Mouse (Mus musculus) embryonic facial prominence, embryonic 15.5 days (tissue): ENCODE data around the gene Eml1. TPM values are rescaled to one million over a fixed set of nuclear protein-coding genes. Genes with fewer than 3 reads are reported as not detected.

Experiments used
- ATAC-seq: fragments of 200-750 bp; cut with Nextera tagmentation; 2 replicates; pipeline ENCODE4 v1.8.0; 2017; ENCODE audit warnings: low read depth, moderate TSS enrichment; ENCODE audit not compliant: insufficient number of reproducible peaks, low FRiP score, low TSS enrichment
- H3K27ac ChIP-seq: fragments of 300-500 bp; sonication (generic); replicated peaks from 2 replicates; pipeline ENCODE4 v1.5.1; 2015; ENCODE audit warnings: mild to moderate bottlenecking, inconsistent platforms
- H3K27me3 ChIP-seq: fragments of 300-500 bp; sonication (generic); 2 replicates; pipeline ENCODE4 v1.6.1; 2015; ENCODE audit warnings: inconsistent platforms
- H3K36me3 ChIP-seq: fragments of 300-500 bp; sonication (generic); 2 replicates; pipeline ENCODE4 v1.6.1; 2015; ENCODE audit warnings: mild to moderate bottlenecking, inconsistent platforms
- H3K4me1 ChIP-seq: fragments of 300-500 bp; sonication (generic); 2 replicates; pipeline ENCODE4 v1.6.1; 2015; ENCODE audit warnings: inconsistent platforms
- H3K4me2 ChIP-seq: fragments of 300-500 bp; sonication (generic); replicated peaks from 2 replicates; pipeline ENCODE4 v1.6.1; 2015; ENCODE audit warnings: mild to moderate bottlenecking, inconsistent platforms
- H3K4me3 ChIP-seq: fragments of 300-500 bp; sonication (generic); replicated peaks from 2 replicates; pipeline ENCODE4 v1.5.1; 2015; ENCODE audit warnings: mild to moderate bottlenecking, inconsistent platforms
- H3K9ac ChIP-seq: fragments of 300-500 bp; sonication (generic); 2 replicates; pipeline ENCODE4 v1.6.1; 2015; ENCODE audit warnings: inconsistent platforms
- H3K9me3 ChIP-seq: fragments of 300-500 bp; sonication (generic); replicated peaks from 2 replicates; pipeline ENCODE4 v1.6.1; 2016; ENCODE audit warnings: inconsistent platforms
- WGBS: fragments of 180-500 bp; shearing (Covaris S2); methylation state at CpG from one replicate; pipeline ENCODE4 v1.1.7; 2015; 5-methylcytosine and 5-hydroxymethylcytosine counted together
- polyA plus RNA-seq: library from polyadenylated mRNA; unstranded; fragments of >200 nt; fragmentation: Nextera tagmentation; extraction: Ambion mirVana; gene quantifications from 2 replicates; pipeline ENCODE4 v1.2.1, GENCODE M21; 2015

Gene Eml1
- polyA plus RNA-seq, 1 experiment from 2014 or later = 64.7 TPM

DNA sequence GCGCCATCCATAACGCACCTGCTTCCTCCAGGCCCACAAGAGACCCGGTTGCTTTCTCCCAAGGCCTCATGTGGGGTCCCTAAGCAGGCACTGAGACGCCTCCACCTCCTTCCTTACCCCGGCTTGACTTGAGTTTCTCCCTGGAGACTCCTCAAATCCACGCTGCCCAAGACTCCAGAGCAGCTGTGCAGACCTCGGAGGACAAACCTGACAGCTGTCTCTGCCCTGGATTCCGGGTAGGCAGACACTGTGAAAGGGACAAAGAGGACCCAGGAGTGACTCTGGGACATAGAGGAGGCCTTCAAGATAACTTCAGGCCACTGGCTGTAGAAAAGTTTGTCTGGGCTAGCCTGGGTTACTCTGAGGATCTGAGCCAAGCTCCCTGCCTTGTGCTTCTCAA lies 3.9 kb downstream of the Eml1 start:
- H3K9ac ChIP-seq = no peak overlapping the region
- no peak overlapping the region for H3K4me2 ChIP-seq
- peaks cover 22% of the 10 kb centered on the region for H3K4me1 ChIP-seq
- H3K36me3 ChIP-seq = no peaks in the 10 kb centered on the region
- H3K27me3 ChIP-seq = no peaks in the 10 kb centered on the region
- H3K9me3 ChIP-seq = no peaks in the 10 kb centered on the region
- no peak overlapping the region for H3K4me3 ChIP-seq
- H3K27ac ChIP-seq = no peak overlapping the region
- WGBS = 73% methylated on average over 8 of the region's 8 CpGs
- no peak for ATAC-seq

DNA sequence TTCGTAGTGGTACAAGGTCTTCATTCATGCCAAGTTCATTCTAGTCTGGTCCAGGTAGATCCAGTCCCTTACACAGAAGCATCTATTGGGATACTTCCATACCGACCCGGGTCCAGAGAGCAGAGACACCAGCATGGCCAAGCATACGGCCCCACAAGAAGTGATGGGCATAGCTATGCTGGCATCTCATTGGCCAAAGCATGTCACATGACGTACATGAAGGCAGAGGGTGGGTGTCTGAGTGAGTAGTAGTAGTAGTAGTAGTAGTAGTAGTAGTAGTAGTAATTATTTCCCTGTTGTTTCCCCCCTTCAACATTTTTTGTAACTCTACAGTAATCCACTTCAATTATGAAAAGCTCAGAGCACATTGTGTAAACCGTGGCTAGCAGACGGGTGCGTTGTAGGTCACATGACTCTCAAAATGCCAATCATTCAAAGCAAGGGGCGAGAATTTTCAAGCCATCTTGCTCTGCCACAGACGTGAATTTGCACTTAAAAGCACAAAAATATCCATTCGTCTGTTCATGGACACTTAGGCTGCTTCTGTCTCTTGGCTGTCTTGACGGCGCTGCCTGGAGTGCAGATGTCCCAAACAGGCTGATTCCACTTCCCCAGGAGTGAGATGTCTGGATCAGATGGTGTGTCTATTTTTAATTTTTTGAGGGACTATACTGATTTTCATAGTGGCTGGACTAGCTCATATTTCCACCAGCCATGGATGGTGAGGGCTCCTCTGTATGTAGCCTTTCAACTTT lies 7.8 kb downstream of the Eml1 start:
- H3K27ac ChIP-seq = no peak overlapping the region; the same call in 1 of the 2 replicates
- WGBS = 70% methylated on average over 13 of the region's 13 CpGs

GRCm38 (mm10) chr12:108386476-108387232 lies 15.9 kb downstream of the Eml1 start:
- WGBS = 35% methylated on average over 13 of the region's 13 CpGs
- no peaks in the 10 kb centered on the region for H3K36me3 ChIP-seq
- H3K4me2 ChIP-seq = no peak overlapping the region
- H3K27ac ChIP-seq = 0 out of 2 replicates have a peak overlapping the region, but pooled peaks have one; percentile 7
- no peak overlapping the region for H3K9ac ChIP-seq
- H3K9me3 ChIP-seq = no peaks in the 10 kb centered on the region
- H3K4me3 ChIP-seq = no peak overlapping the region
- peaks cover 18% of the 10 kb centered on the region for H3K4me1 ChIP-seq
- peak; percentile 75 for ATAC-seq
- H3K27me3 ChIP-seq = no peaks in the 10 kb centered on the region

More for the DNA sequence above, 7.8 kb downstream of the Eml1 start:
- Histone ChIP-seq H3K4me3 (no peak overlapping the region), H3K27me3 (no peaks in the 10 kb centered on the region), H3K9ac (no peak overlapping the region), H3K4me1 (no peaks in the 10 kb centered on the region), H3K36me3 (no peaks in the 10 kb centered on the region), H3K9me3 (no peaks in the 10 kb centered on the region), H3K4me2 (no peak overlapping the region)
- ATAC-seq = no peak

DNA sequence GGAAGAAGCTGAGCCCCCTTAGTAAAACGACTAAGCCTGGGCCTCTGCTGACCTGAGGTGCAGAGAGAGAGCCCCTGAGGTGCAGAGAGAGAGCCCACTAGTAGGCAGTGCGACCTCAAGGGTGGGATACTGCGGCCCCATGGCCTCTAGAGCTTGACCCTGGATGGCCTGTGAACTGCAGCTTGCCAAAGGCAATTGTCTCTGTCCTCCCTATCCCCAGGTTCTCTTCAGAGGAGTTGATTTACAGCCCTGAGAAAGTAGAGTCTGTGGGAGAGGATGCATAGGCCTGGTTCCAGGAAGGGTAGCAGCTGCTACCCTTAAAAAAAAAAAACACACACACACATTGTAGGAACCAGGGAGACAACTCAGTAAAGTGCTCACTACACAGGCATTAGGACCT lies 19.0 kb downstream of the Eml1 start:
- ATAC-seq = no peak
- Histone ChIP-seq H3K4me2 (no peak overlapping the region), H3K4me1 (peaks cover 23% of the 10 kb centered on the region), H3K36me3 (no peaks in the 10 kb centered on the region), H3K27me3 (no peaks in the 10 kb centered on the region), H3K4me3 (no peak overlapping the region), H3K9ac (no peak overlapping the region), H3K9me3 (no peaks in the 10 kb centered on the region), H3K27ac (no peak overlapping the region)
- WGBS = 39% methylated on average over 3 of the region's 3 CpGs

GRCm38 (mm10) chr12:108392254-108393044 lies 21.7 kb downstream of the Eml1 start:
- H3K27ac ChIP-seq = no peak overlapping the region
- no peak overlapping the region for H3K4me2 ChIP-seq
- no peak for ATAC-seq
- H3K9me3 ChIP-seq = no peaks in the 10 kb centered on the region
- H3K36me3 ChIP-seq = no peaks in the 10 kb centered on the region
- H3K4me1 ChIP-seq = peaks cover 16% of the 10 kb centered on the region; the same call in 1 of the 2 replicates
- 61% methylated on average over 12 of the region's 12 CpGs for WGBS
- H3K27me3 ChIP-seq = no peaks in the 10 kb centered on the region
- no peak overlapping the region for H3K4me3 ChIP-seq
- no peak overlapping the region for H3K9ac ChIP-seq

GRCm38 (mm10) chr12:108393082-108393481 lies 22.3 kb downstream of the Eml1 start:
- no peaks in the 10 kb centered on the region for H3K36me3 ChIP-seq
- H3K27me3 ChIP-seq = no peaks in the 10 kb centered on the region
- H3K9me3 ChIP-seq = no peaks in the 10 kb centered on the region
- peaks cover 10% of the 10 kb centered on the region; the same call in 1 of the 2 replicates for H3K4me1 ChIP-seq
- no peak overlapping the region for H3K4me2 ChIP-seq
- 76% methylated on average over 4 of the region's 4 CpGs for WGBS
- H3K9ac ChIP-seq = no peak overlapping the region
- H3K4me3 ChIP-seq = no peak overlapping the region
- H3K27ac ChIP-seq = no peak overlapping the region
- ATAC-seq = no peak

DNA sequence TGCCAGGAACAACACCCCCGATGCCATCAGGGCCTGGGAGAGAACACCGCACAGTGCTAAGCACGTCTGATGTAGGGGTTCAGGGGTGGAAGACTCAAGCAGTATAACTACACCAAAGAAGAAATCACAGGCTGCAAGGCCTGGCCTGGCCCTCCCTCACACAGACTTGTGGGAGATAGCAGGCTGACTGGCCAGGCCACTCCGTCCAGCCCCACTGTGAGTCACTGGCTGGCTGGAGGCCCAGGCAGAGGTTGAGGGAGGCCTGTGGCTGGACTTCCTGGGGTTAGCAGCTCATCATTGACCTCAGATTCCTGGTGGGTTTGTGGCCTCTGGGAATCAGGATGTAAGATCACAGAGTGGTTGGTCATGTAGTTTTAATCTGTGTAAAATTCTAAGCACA lies 22.9 kb downstream of the Eml1 start:
- WGBS = 72% methylated on average over 4 of the region's 4 CpGs
- ATAC-seq = no peak

GRCm38 (mm10) chr12:108394534-108395284 lies 24.0 kb downstream of the Eml1 start:
- 77% methylated on average over 17 of the region's 17 CpGs for WGBS
- Histone ChIP-seq H3K36me3 (no peaks in the 10 kb centered on the region), H3K4me2 (no peak overlapping the region), H3K27ac (no peak overlapping the region), H3K27me3 (no peaks in the 10 kb centered on the region), H3K4me1 (peaks cover 10% of the 10 kb centered on the region; the same call in 1 of the 2 replicates), H3K9ac (no peak overlapping the region), H3K4me3 (no peak overlapping the region), H3K9me3 (no peaks in the 10 kb centered on the region)
- ATAC-seq = no peak

More for the DNA sequence above, 22.9 kb downstream of the Eml1 start:
- no peaks in the 10 kb centered on the region for H3K27me3 ChIP-seq
- no peak overlapping the region for H3K4me3 ChIP-seq
- no peak overlapping the region for H3K27ac ChIP-seq
- H3K4me1 ChIP-seq = peaks cover 10% of the 10 kb centered on the region; the same call in 1 of the 2 replicates
- H3K36me3 ChIP-seq = no peaks in the 10 kb centered on the region
- no peak overlapping the region for H3K4me2 ChIP-seq
- H3K9me3 ChIP-seq = no peaks in the 10 kb centered on the region
- H3K9ac ChIP-seq = no peak overlapping the region

DNA sequence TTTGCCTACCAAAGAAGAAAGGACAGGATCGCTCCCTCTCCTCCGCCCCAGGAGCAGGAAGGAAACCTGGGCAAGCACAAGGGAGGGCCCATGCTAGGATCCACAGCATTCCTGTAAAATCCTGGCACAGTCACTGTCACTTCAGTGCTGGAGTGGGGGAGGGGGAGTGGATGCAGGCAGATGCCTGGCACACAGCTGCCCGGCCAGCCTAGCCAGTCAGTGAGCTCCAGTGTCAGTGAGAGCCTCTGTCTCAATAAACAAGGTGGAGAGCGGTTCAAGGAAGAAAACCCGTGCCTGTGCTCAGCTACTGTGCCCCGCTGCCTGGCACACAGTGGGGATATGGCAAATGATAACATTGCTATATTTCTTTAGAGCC lies 24.5 kb downstream of the Eml1 start:
- 77% methylated on average over 6 of the region's 6 CpGs for WGBS
- ATAC-seq = no peak
- no peaks in the 10 kb centered on the region for H3K9me3 ChIP-seq
- no peak overlapping the region for H3K27ac ChIP-seq
- H3K4me2 ChIP-seq = no peak overlapping the region
- H3K9ac ChIP-seq = no peak overlapping the region
- no peaks in the 10 kb centered on the region for H3K36me3 ChIP-seq
- no peaks in the 10 kb centered on the region for H3K27me3 ChIP-seq
- no peak overlapping the region for H3K4me3 ChIP-seq
- peaks cover 10% of the 10 kb centered on the region; the same call in 1 of the 2 replicates for H3K4me1 ChIP-seq

GRCm38 (mm10) chr12:108396081-108396947 lies 25.6 kb downstream of the Eml1 start:
- 66% methylated on average over 11 of the region's 11 CpGs for WGBS
- H3K9ac ChIP-seq = no peak overlapping the region
- ATAC-seq = peak; percentile 47; the same call in 1 of the 2 replicates

More at GRCm38 (mm10) chr12:108396081-108396947, 25.6 kb downstream of the Eml1 start:
- no peaks in the 10 kb centered on the region for H3K9me3 ChIP-seq
- H3K27ac ChIP-seq = no peak overlapping the region
- no peak overlapping the region for H3K4me2 ChIP-seq
- H3K4me3 ChIP-seq = no peak overlapping the region
- no peaks in the 10 kb centered on the region for H3K36me3 ChIP-seq
- peaks cover 10% of the 10 kb centered on the region; the same call in 1 of the 2 replicates for H3K4me1 ChIP-seq
- no peaks in the 10 kb centered on the region for H3K27me3 ChIP-seq
